Mouse (Mus musculus): ENCODE measurements around the gene Cnksr3.

Cnksr3 gene

GRCm38 (mm10) chr10:7211696-7212482, at the start of gene Cnksr3:
Cnksr3 (minus strand) TSS chr10:7212237.
- peak; percentile 98 for DNase-seq

GRCm38 (mm10) chr10:7260166-7261108, 48.4 kb upstream of the Cnksr3 start:
- no peak for DNase-seq

GRCm38 (mm10) chr10:7258607-7259006, 46.6 kb upstream of the Cnksr3 start:
- DNase-seq = no peak

- no peak for DNase-seq
Observed at GRCm38 (mm10) chr10:7250455-7250854, 38.4 kb upstream of the Cnksr3 start.

- no peak for DNase-seq
Observed at GRCm38 (mm10) chr10:7234601-7235000, 22.6 kb upstream of the Cnksr3 start.

GRCm38 (mm10) chr10:7217551-7218127, 5.6 kb upstream of the Cnksr3 start:
- DNase-seq = no peak

GRCm38 (mm10) chr10:7214718-7215117, 2.7 kb upstream of the Cnksr3 start:
- DNase-seq = no peak

- DNase-seq = no peak
Observed at GRCm38 (mm10) chr10:7213066-7213630, 1.1 kb upstream of the Cnksr3 start.

- DNase-seq = peak; percentile 30
Observed at GRCm38 (mm10) chr10:7212537-7212936, 500 bp upstream of the Cnksr3 start.

- DNase-seq = peak; percentile 85
Observed at GRCm38 (mm10) chr10:7210991-7211695, 894 bp downstream of the Cnksr3 start.

GRCm38 (mm10) chr10:7209691-7210455, 2.2 kb downstream of the Cnksr3 start:
- DNase-seq = peak; percentile 32

- DNase-seq = no peak
Observed at GRCm38 (mm10) chr10:7208859-7209441, 3.1 kb downstream of the Cnksr3 start.

GRCm38 (mm10) chr10:7207301-7207700, 4.7 kb downstream of the Cnksr3 start:
- DNase-seq = no peak

GRCm38 (mm10) chr10:7206571-7206970, 5.5 kb downstream of the Cnksr3 start:
- DNase-seq = no peak

- no peak for DNase-seq
Observed at GRCm38 (mm10) chr10:7205576-7205975, 6.5 kb downstream of the Cnksr3 start.

GRCm38 (mm10) chr10:7204953-7205352, 7.1 kb downstream of the Cnksr3 start:
- no peak for DNase-seq

GRCm38 (mm10) chr10:7202576-7202975, 9.5 kb downstream of the Cnksr3 start:
- no peak for DNase-seq

GRCm38 (mm10) chr10:7200665-7201064, 11.4 kb downstream of the Cnksr3 start:
- DNase-seq = no peak

- no peak for DNase-seq
Observed at GRCm38 (mm10) chr10:7198201-7198600, 13.8 kb downstream of the Cnksr3 start.

- no peak for DNase-seq
Observed at GRCm38 (mm10) chr10:7197733-7198132, 14.3 kb downstream of the Cnksr3 start.

All from thymus, postnatal 4 days (tissue).